Mouse (Mus musculus) layer of hippocampus, adult 8-10 months (tissue): Measurements from ENCODE around the gene Nol3. TPM values are rescaled to one million over a fixed set of nuclear protein-coding genes. Genes with fewer than 3 reads are reported as not detected.

Experiments used
- microRNA-seq, 2 experiments: library from miRNA; unstranded; fragments of <30 nt; microRNA quantifications; one replicate each; pipeline ENCODE4 v1.2.0; 2022
- total RNA-seq, 4 experiments: library from RNA; stranded (reverse); gene quantifications; 2 replicates each; pipeline ENCODE4 v1.2.4; 2022

Gene Nol3
- total RNA-seq, 4 experiments from 2014 or later, result 8.2 to 14.0 (median 11.6) TPM

Small RNA genes within 50 kb of the gene (microRNA-seq; reads per million reads assigned to microRNA genes)
- 0 reads per million in 2 experiments for gene Gm27320
- 12,191 to 16,863 reads per million in 2 experiments for gene Mir328

Other genes starting within 250 kb of the Nol3 start
- gene Ces3a, start 227.5 kb upstream of the Nol3 start, total RNA-seq, result not detected
- not detected for gene Ces3b, start 192.4 kb upstream of the Nol3 start, total RNA-seq
- not detected for gene Ces4a, start 144.3 kb upstream of the Nol3 start, total RNA-seq
- 10 to 100 TPM; 19.5 to 27.1 (median 23.1) TPM for gene Cbfb, start 105.5 kb upstream of the Nol3 start, total RNA-seq
- 10 to 100 TPM; 34.1 to 38.6 (median 36.6) TPM for gene D230025D16Rik, start 51.0 kb upstream of the Nol3 start, total RNA-seq
- 1 to 10 TPM; 3.0 to 4.0 (median 3.8) TPM for gene B3gnt9, start 21.0 kb upstream of the Nol3 start, total RNA-seq
- gene Tradd, start 11.5 kb upstream of the Nol3 start, total RNA-seq, result 10 to 100 TPM in 1 of 4 experiments, 1 to 10 TPM in 3; 9.2 to 10.1 (median 9.8) TPM
- 1 to 10 TPM; 1.2 to 1.5 (median 1.5) TPM for gene Fbxl8, start 11.5 kb upstream of the Nol3 start, total RNA-seq
- 10 to 100 TPM; 10.6 to 12.9 (median 12.0) TPM for gene Hsf4, start 6.3 kb upstream of the Nol3 start, total RNA-seq
- gene 4931428F04Rik, start 13.7 kb downstream of the Nol3 start, total RNA-seq, result 10 to 100 TPM; 20.4 to 25.4 (median 21.7) TPM
- gene Exoc3l, start 20.0 kb downstream of the Nol3 start, total RNA-seq, result 1 to 10 TPM in 2 of 4 experiments, under 1 TPM in 2; 0.89 to 2.1 (median 1.0) TPM
- gene E2f4, start 21.5 kb downstream of the Nol3 start, total RNA-seq, result 10 to 100 TPM; 36.4 to 38.9 (median 37.6) TPM
- 1 to 10 TPM in 2 of 4 experiments, under 1 TPM in 2; 0.63 to 2.3 (median 1.4) TPM for gene Elmo3, start 29.5 kb downstream of the Nol3 start, total RNA-seq
- gene Lrrc29, start 50.1 kb downstream of the Nol3 start, total RNA-seq, result 10 to 100 TPM in 1 of 4 experiments, 1 to 10 TPM in 3; 6.7 to 10.1 (median 8.7) TPM
- gene Tmem208, start 50.2 kb downstream of the Nol3 start, total RNA-seq, result 10 to 100 TPM; 40.2 to 47.2 (median 43.3) TPM
- 1 to 10 TPM; 2.4 to 6.3 (median 5.2) TPM for gene Fhod1, start 71.8 kb downstream of the Nol3 start, total RNA-seq
- 10 to 100 TPM; 13.9 to 15.4 (median 14.4) TPM for gene Slc9a5, start 72.7 kb downstream of the Nol3 start, total RNA-seq
- 1 to 10 TPM in 2 of 4 experiments, under 1 TPM in 2; 0.70 to 1.8 (median 0.95) TPM for gene Plekhg4, start 97.1 kb downstream of the Nol3 start, total RNA-seq
- gene Kctd19, start 137.4 kb downstream of the Nol3 start, total RNA-seq, result not detected
- gene Lrrc36, start 137.4 kb downstream of the Nol3 start, total RNA-seq, result 1 to 10 TPM in 2 of 4 experiments, under 1 TPM in 2; 0.73 to 1.4 (median 1.1) TPM
- 10 to 100 TPM; 42.2 to 55.5 (median 47.9) TPM for gene Tppp3, start 195.4 kb downstream of the Nol3 start, total RNA-seq
- gene Zdhhc1, start 220.8 kb downstream of the Nol3 start, total RNA-seq, result 10 to 100 TPM; 35.1 to 41.2 (median 40.8) TPM
- gene Hsd11b2, start 242.6 kb downstream of the Nol3 start, total RNA-seq, result not detected